Mouse (Mus musculus) left cerebral cortex, adult 2 months (tissue): ENCODE results near the gene Ddx39. TPM values are rescaled to one million over a fixed set of nuclear protein-coding genes. Genes with fewer than 3 reads are reported as not detected.
A peak's percentile ranks its signal among the peaks of the same experiment; 100 is the strongest.

Experiments
- DNase-seq, 2 experiments: peaks; one replicate each; pipeline ENCODE4 v3.0.0; 2021 to 2022; ENCODE audit warnings: low spot score in 2 of 2, mixed read lengths in 1 of 2; ENCODE audit errors: extremely low spot score in 1 of 2
- H3K27ac ChIP-seq: fragments of 200-600 bp; 2 replicates; pipeline ENCODE4 v1.8.1; 2022
- H3K4me3 ChIP-seq: fragments of 200-600 bp; 2 replicates; pipeline ENCODE4 v1.8.1; 2022
- CTCF ChIP-seq: fragments of 200-600 bp; IDR thresholded peaks from 2 replicates; pipeline ENCODE4 v1.8.1; 2022; ENCODE audit warnings: antibody characterized with exemption, mild to moderate bottlenecking, moderate library complexity
- intact Hi-C: fragments of 180-260 bp; cut with DNase I; formaldehyde crosslinking; loops from one replicate; pipeline ENCODE4 v1.15.1; 2025
- total RNA-seq, 2 experiments: library from RNA; stranded (reverse); gene quantifications; 2 replicates each; pipeline ENCODE4 v1.2.3; 2021

The Ddx39 gene
- total RNA-seq, 2 experiments from 2014 or later: 19.9 to 20.2 TPM

DNA sequence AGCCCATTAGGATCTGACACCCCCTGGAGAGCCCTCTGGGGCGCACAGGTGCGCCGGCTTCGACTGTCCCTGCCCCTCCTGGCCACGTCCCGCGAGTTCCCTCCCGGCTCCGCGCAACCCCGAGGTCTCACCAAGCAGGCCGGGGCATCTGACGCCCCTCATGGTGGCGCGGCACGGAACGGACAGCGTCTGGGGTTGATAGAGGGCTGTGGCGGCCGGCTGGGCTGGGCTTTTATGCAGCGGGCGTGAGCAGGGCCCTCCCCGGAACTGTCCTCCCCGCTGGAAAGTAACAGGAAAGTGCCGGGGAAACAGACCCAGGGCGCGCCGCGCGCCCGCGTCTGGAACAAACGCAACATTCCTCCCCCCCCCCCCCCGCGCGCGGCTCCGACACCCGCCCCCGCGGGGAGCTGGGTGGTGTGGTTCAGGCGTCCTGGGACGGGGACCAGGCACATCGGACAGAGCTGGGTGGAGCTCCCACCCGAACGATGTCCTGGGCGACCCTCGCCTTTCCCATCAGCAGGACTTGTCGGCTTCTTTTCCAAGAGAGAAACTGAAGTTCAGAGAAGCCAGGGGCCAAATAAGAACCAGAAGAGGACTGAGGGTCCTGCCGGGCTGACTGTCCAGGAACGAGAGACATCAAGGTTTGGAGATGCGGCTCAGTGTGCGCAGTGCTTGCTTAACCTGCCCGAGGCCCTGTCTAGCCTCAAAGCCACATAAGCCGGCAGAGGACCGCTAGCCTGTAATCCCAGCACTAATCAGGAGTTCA, 26.2 kb downstream of the Ddx39 start, which contains the start of gene Adgre5:
Gene Adgre5, minus strand, starts transcription at position 351 of the 766 bp plus-strand sequence.
- no peak; the same call in 1 of the 2 replicates for TF ChIP-seq CTCF
- H3K4me3 ChIP-seq: peak within 1 kb of the TSS; percentile 46
- H3K27ac ChIP-seq: peak within 1 kb of the TSS; percentile 81
- no peak for DNase-seq
- intact Hi-C loops: no loop called here

- intact Hi-C loops: no loop called here
- TF ChIP-seq CTCF: no peak
- H3K4me3 ChIP-seq: peak overlapping the region; percentile 46
- DNase-seq: no peak
- peak overlapping the region; percentile 36 for H3K27ac ChIP-seq
These were observed 27.1 kb downstream of the Ddx39 start for GRCm38 (mm10) chr8:83741849-83742655.

- Histone ChIP-seq H3K27ac (no peak overlapping the region), H3K4me3 (no peak overlapping the region)
- intact Hi-C loops: no loop called here
- no peak for TF ChIP-seq CTCF
- DNase-seq: no peak
These were observed 28.0 kb downstream of the Ddx39 start for GRCm38 (mm10) chr8:83742968-83743367.

- Histone ChIP-seq H3K27ac (no peak overlapping the region), H3K4me3 (no peak overlapping the region)
- no peak for TF ChIP-seq CTCF
- DNase-seq: no peak
- intact Hi-C loops: no loop called here
These were observed 29.1 kb downstream of the Ddx39 start for GRCm38 (mm10) chr8:83744070-83744469.

GRCm38 (mm10) chr8:83747661-83748346, 32.8 kb downstream of the Ddx39 start:
- no peak; the same call in 1 of the 2 replicates for TF ChIP-seq CTCF
- peak; percentile 39 to 43 for DNase-seq
- Histone ChIP-seq H3K27ac (0 out of 2 replicates have a peak overlapping the region, but pooled peaks have one; percentile 11), H3K4me3 (peak overlapping the region; percentile 41)
- intact Hi-C loops: no loop called here

GRCm38 (mm10) chr8:83748708-83749107, 33.7 kb downstream of the Ddx39 start:
- no peak for DNase-seq

DNA sequence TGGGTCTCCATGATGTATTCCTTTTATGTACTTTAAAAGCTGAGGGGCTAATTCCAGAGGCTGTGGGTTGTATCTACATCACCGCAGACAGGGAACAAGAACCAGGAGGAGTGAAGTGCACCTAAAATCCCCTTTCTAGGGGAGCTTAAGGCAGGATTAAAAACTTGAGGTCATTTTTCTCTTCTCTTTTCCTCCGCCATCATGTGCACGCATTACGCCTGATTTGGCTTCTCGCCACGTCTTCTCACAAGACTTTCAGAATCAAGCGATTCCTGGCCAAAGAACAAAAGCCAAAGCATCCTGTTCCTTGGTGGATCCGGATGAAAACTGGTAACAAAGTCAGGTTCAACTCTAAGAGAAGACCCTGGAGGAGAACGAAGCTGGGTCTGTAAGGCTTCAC, 34.3 kb downstream of the Ddx39 start:
- TF ChIP-seq CTCF: no peak
- Histone ChIP-seq H3K27ac (no peak overlapping the region), H3K4me3 (no peak overlapping the region)
- DNase-seq: no peak
- intact Hi-C loops: no loop called here

More at GRCm38 (mm10) chr8:83748708-83749107, 33.7 kb downstream of the Ddx39 start:
- no peak overlapping the region for H3K4me3 ChIP-seq
- no peak for TF ChIP-seq CTCF
- intact Hi-C loops: no loop called here
- H3K27ac ChIP-seq: no peak overlapping the region

- Histone ChIP-seq H3K27ac (no peak overlapping the region), H3K4me3 (no peak overlapping the region)
- intact Hi-C loops: no loop called here
- no peak for DNase-seq
- peak; percentile 2; the same call in 1 of the 2 replicates for TF ChIP-seq CTCF
These were observed 39.2 kb downstream of the Ddx39 start for GRCm38 (mm10) chr8:83754149-83754548.

DNA sequence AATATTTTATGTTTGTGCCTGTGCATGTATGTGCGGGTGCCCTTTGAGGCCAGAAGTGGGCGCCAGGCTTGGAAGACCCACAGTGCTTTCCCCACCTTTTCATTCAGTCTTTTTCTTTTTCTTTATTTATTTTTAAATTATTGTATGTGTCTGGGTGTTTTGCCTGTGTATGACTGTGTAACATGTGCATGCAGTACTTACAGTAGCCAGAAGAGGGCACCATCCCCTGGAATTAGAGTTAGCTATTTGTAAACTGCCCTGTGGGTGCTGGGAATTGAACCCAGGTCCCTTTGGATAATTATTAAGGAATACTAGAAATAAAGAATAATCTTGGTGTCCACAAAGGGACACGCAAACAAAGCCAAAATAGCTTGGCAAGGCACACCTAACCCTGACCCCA, 41.3 kb downstream of the Ddx39 start:
- peak; percentile 44 for TF ChIP-seq CTCF
- DNase-seq: no peak
- Histone ChIP-seq H3K4me3 (no peak overlapping the region), H3K27ac (no peak overlapping the region)
- intact Hi-C loops: no loop called here

DNA sequence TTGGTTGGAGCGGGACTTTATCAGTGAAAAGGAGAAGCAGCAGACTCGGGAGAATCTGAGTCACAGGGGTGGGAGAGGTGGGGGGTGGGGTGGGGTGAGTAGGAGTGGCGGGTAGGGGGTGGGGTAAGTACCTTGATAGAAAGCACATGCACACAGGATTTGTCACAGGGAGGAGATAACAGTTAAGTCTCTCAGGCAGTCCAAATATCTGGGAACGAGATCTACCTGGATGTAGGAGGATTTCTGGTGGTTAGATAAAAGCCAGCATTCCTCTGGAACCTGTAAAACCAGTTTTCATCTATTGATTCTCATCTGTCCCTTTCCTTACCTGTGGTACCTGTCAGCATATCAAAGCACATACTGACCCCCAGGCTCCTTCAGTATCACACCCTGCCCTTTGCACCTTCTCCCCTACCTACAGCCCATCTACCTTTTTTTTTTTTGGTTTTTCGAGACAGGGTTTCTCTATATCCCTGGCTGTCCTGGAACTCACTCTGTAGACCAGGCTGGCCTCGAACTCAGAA, 42.2 kb downstream of the Ddx39 start:
- DNase-seq: no peak
- TF ChIP-seq CTCF: no peak
- intact Hi-C loops: no loop called here
- Histone ChIP-seq H3K4me3 (no peak overlapping the region), H3K27ac (no peak overlapping the region)

DNA sequence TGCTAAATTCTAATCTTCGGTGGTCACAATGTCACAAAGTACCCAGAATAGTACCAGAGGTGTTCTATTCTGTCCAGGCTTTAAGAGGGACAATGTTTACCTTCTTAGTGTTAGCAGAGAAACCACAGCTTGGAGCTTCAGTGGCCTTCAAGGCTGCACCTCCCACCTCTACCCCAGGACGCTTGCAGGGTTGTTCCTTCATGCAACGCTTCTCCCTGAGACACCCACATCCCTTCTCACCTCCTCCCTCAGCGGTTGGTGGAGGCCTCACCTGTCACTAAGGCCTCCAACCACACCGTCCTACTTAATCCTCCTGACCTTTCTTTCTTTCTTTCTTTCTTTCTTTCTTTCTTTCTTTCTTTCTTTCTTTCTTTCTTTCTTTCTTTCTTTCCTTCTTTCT, 43.3 kb downstream of the Ddx39 start:
- DNase-seq: no peak
- intact Hi-C loops: no loop called here
- Histone ChIP-seq H3K4me3 (no peak overlapping the region), H3K27ac (no peak overlapping the region)
- no peak for TF ChIP-seq CTCF
